In genomic region chr4:139205842-139206241, GRCm38 (mm10) we compare ENCODE assay signal across 9 mouse cellular contexts. TPM values are rescaled to one million over a fixed set of nuclear protein-coding genes. Genes with fewer than 3 reads are reported as not detected.
DNase-seq lines count a peak whose midpoint lies in the region; ATAC-seq and TF ChIP-seq lines count a peak whose summit lies in the region.
"Had no signal": no experiment of that assay in that cellular context is flagged by ENCODE, and none has a peak within 500 bp of the region (broad histone marks: within the 10 kb centered on the region; RNA-seq: fewer than 3 reads in every experiment).

No protein-coding gene starts in this region.

- H3K4me2 ChIP-seq in embryonic facial prominence, embryonic 11.5 days (ENCODE audit: low read depth, low read length): no peak overlapping the region
- H3K4me2 ChIP-seq: midbrain, embryonic 12.5 days had no signal

- TF ChIP-seq POLR2A in cerebellum, adult 2 months (IDR thresholded peaks at IDR 0.05; ENCODE audit: borderline replicate concordance, insufficient read depth, low read length): no peak
- TF ChIP-seq POLR2A in lung, adult 2 months (IDR thresholded peaks at IDR 0.05; ENCODE audit: borderline replicate concordance, extremely low read depth, low read depth, low read length): no peak

- H3K27me3 ChIP-seq in cerebellum, adult 2 months (ENCODE audit: control insufficient read depth, insufficient read depth, low read length): no peaks in the 10 kb centered on the region
- H3K27me3 ChIP-seq in embryonic facial prominence, embryonic 11.5 days (ENCODE audit: control insufficient read depth, insufficient read depth, low read length): no peaks in the 10 kb centered on the region
- H3K27me3 ChIP-seq: midbrain, embryonic 12.5 days had no signal

- no peaks in the 10 kb centered on the region for H3K36me3 ChIP-seq in embryonic facial prominence, embryonic 11.5 days (replicated peaks; ENCODE audit: control insufficient read depth, insufficient read depth, low read depth, low read length)

- TF ChIP-seq CTCF in cerebellum, adult 2 months (IDR thresholded peaks at IDR 0.05; ENCODE audit: borderline replicate concordance, insufficient read depth, low read depth, low read length): peak; percentile 20; the same call in 1 of the 2 replicates
- peak; percentile 40 for TF ChIP-seq CTCF in lung, adult 2 months (IDR thresholded peaks at IDR 0.05; ENCODE audit: insufficient read depth, low read length)

- no peak for ATAC-seq in embryonic facial prominence, embryonic 11.5 days (replicated peaks; ENCODE audit: insufficient number of reproducible peaks, low FRiP score, low TSS enrichment, low read depth)

- H3K9me3 ChIP-seq in embryonic facial prominence, embryonic 11.5 days (replicated peaks; ENCODE audit: control insufficient read depth, low read length): no peaks in the 10 kb centered on the region
- H3K9me3 ChIP-seq: midbrain, embryonic 12.5 days had no signal

- no peak overlapping the region for H3K27ac ChIP-seq in cerebellum, adult 2 months (ENCODE audit: insufficient read depth, low read length)
- H3K27ac ChIP-seq in embryonic facial prominence, embryonic 11.5 days (replicated peaks; ENCODE audit: low read depth, low read length): no peak overlapping the region
- H3K27ac ChIP-seq: midbrain, embryonic 12.5 days had no signal

- H3K4me3 ChIP-seq in cerebellum, adult 2 months (replicated peaks; ENCODE audit: insufficient read depth, low read depth, low read length): no peak overlapping the region
- no peak overlapping the region for H3K4me3 ChIP-seq in lung, adult 2 months (replicated peaks; ENCODE audit: extremely low read depth, low read depth, low read length)
- H3K4me3 ChIP-seq in embryonic facial prominence, embryonic 11.5 days (ENCODE audit: low read depth, low read length): no peak overlapping the region
- H3K4me3 ChIP-seq: midbrain, embryonic 12.5 days had no signal

- 60% methylated on average over 5 of the region's 5 CpGs for WGBS in cerebellum, adult 2 months
- 42% methylated on average over 5 of the region's 5 CpGs for WGBS in lung, adult 2 months
- WGBS in embryonic facial prominence, embryonic 11.5 days: 39% methylated on average over 5 of the region's 5 CpGs

- no peak overlapping the region for H3K9ac ChIP-seq in embryonic facial prominence, embryonic 11.5 days (replicated peaks; ENCODE audit: low read length)
- H3K9ac ChIP-seq: midbrain, embryonic 12.5 days had no signal

- DNase-seq in cerebellum, adult 2 months: no peak
- no peak for DNase-seq in cerebellum, postnatal 4 days (ENCODE audit: low spot score in 2 of 2)
- no peak for DNase-seq in lung, adult 2 months
- no peak for DNase-seq in lung, postnatal 14 days
- peak; percentile 36 for DNase-seq in embryonic facial prominence, embryonic 11.5 days (ENCODE audit: low spot score)
- DNase-seq in natural killer cell, adult 2 months (ENCODE audit: low spot score in 2 of 2): peak; percentile 41 to 51
- DNase-seq in frontal cortex, postnatal 25 days (ENCODE audit: low spot score in 2 of 2): no peak
- no peak for DNase-seq in thymus, postnatal 14 days

- peaks cover 33% of the 10 kb centered on the region for H3K4me1 ChIP-seq in cerebellum, adult 2 months (ENCODE audit: control insufficient read depth, insufficient read depth, low read length)
- H3K4me1 ChIP-seq in lung, adult 2 months (ENCODE audit: control insufficient read depth, insufficient read depth, low read length): peaks cover 59% of the 10 kb centered on the region
- peaks cover 3% of the 10 kb centered on the region; the same call in 1 of the 2 replicates for H3K4me1 ChIP-seq in embryonic facial prominence, embryonic 11.5 days (ENCODE audit: control insufficient read depth, insufficient read depth, low read length)

RNA-seq across cellular contexts. Expression of gene Capzb, which starts 13.1 kb away (rescaled TPM):
- polyA plus RNA-seq in cerebellum, adult 2 months (2012; rRNA removed): 199 and 220 TPM in 2 replicates
- polyA plus RNA-seq in lung, adult 2 months (2012; rRNA removed): 152 and 172 TPM in 2 replicates
- polyA plus RNA-seq in embryonic facial prominence, embryonic 11.5 days (2014; fragmentation: Nextera tagmentation; extraction: Ambion mirVana): 314 and 316 TPM in 2 replicates

Comparison
In these comparisons a context has a peak if more than half of its experiments do, and no peak if none do; other contexts are left out.
1. DNase-seq: peak in embryonic facial prominence, embryonic 11.5 days (single experiment) and natural killer cell, adult 2 months (2 of 2); none in cerebellum, adult 2 months (0 of 2), cerebellum, postnatal 4 days (0 of 2), lung, adult 2 months (single experiment), lung, postnatal 14 days (single experiment), frontal cortex, postnatal 25 days (0 of 2) and thymus, postnatal 14 days (single experiment).